Mouse (Mus musculus): ENCODE measurements around the gene Sarm1. TPM values are rescaled to one million over a fixed set of nuclear protein-coding genes. Genes with fewer than 3 reads are reported as not detected.
"Not testable (repeated sequence)": the region's sequence is repeated elsewhere in the genome, so short reads cannot be mapped to it uniquely, and the experiment has no call there.

Sarm1 gene
- total RNA-seq (2021), result 10 to 100 TPM; 55.9 to 59.0 TPM
- long read RNA-seq, full-length matches to known transcripts, result 5 of 11 reads
- long read RNA-seq, partial matches to known transcripts, result 1 of 11 reads
- long read RNA-seq, other reads (novel, unspliced or antisense), result 5 of 11 reads

DNA sequence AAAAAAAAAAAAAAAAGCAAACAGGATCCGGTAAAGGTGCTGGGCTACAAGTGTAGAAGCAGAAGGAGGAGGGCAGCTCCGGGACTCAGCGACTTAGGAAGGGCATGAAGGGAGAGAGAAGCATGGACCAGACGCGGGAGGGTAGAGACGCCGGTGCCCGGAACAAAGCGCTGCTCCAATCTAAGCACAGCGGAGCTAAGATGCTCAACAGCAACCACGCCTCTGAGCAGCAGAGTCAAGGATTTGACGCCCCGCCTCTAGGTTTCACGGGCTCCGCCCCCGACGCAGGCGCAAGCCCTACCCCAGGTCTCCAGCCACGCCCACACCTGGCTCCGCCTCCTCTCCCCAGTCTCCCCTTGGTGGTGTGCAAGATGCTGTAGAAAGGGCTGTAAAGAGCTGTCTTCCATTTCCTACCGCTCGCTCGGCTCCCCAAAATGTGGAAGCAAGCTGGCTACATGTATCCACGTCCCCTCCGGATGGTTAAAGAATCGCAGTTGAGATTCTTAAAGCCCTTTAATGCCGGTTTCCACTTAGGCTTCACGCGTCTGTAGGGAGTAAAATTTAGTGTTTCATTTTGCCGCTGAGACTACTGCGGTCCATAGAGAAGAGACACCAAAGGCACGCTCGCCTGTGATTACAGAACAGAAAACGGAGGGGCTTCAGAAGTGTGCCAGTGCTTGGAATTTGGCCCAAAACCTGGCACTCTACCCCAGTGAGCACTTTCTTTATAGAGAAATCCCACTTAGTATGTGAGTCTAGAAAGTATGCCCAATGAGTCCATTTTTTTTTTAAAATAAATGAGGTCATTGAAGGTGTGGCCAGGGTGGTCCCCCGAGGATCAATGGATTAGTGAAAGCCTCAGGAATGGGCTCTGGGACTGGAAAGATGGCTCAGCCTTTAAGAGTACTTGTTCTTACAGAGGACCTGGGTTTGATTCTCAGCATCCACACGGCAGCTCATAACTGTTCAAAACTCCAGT lies at the start of gene Sarm1:
Sarm1 (minus strand) TSS at position 211 of the 979 bp plus-strand sequence.
- DNase-seq (ENCODE audit: low spot score in 2 of 2), result peak; percentile 95 to 96

DNA sequence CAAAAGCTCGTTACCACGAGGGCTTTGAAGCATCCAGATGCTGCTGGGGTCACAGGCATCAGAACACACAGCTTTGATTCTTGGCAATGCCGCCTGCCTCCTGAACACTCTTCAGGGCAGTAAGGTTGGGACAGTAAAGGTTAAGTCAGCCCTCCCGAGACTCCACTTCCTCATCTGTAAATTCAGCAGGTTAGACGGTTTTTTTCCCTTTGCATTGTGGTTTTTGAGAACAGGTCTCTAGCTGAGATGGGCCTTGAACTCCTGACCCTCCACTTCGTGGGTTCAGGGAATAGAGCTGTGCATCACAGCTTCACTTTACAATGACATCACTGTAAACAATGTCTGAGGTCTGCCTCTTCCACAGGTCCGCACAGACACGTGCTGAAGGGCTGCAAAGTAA lies 47.6 kb upstream of the Sarm1 start:
- DNase-seq (ENCODE audit: low spot score in 2 of 2), result no peak

DNA sequence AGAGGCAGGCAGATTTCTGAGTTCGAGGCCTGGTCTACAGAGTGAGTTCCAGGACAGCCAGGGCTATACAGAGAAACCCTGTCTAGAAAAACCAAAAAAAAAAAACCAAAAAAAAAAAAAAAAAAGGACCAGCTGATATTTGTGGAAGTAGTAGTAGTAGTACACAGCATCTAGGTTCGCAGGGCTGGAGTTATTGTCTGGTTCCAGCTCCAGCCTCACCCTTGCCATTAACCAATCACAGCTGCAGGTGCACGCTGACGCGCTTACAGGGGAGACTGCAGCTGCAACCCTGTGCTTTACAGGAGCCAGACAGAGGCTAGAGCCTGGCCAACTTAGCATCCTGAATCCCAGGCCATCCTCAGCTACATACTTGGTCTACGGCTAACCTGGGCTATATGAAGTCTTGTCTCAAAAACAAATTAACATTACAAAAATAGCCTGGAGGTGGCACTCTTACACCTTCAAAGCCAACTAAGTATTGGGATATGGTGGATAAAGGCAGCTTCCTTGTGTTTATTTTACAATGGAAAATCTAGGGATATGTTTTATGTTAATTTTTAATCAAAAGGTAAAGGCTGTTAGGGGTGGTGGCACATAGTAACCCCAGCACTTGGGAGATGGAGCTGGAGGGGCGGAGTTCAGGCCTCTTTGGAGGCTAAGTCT lies 47.0 kb upstream of the Sarm1 start:
- no peak for DNase-seq (ENCODE audit: low spot score in 2 of 2)

DNA sequence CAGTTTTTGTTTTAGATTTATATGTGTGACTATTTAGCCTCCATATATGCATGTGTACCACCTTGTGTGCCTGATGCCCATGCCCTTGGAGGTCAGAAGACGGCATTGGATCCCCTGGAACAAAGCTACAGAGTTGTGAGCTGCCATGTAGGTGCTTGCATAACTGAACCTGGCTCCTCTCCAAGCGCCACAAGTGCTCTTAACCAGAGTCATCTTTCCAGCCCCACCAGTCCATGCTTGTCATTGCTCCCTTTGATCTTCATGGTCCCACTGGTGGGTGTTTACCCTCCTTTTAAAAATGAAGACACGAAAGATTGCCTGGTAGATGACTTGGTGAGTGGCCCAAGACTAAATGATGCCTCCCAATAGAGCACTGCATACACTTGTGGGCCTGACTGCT lies 42.8 kb upstream of the Sarm1 start:
- DNase-seq (ENCODE audit: low spot score in 2 of 2), result no peak

DNA sequence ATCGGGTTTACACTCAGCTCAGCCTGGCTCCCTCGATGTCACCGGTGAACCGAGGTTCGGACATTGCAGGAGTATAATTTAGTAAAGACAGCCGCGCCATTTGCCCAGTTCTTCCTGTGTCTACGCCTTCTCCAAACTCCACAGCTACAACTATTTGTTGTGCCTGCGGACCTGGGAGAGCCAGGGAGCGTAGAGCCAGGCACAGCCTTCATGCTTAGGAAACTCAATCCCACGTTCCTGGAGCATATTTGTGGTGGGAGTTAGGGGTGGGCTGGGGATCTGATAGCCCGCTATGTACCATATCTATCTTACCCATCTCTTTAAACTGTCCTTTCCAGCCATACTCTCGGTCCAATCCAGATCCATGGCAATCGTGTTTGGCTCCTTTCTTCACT lies 39.1 kb upstream of the Sarm1 start:
- no peak for DNase-seq (ENCODE audit: low spot score in 2 of 2)

DNA sequence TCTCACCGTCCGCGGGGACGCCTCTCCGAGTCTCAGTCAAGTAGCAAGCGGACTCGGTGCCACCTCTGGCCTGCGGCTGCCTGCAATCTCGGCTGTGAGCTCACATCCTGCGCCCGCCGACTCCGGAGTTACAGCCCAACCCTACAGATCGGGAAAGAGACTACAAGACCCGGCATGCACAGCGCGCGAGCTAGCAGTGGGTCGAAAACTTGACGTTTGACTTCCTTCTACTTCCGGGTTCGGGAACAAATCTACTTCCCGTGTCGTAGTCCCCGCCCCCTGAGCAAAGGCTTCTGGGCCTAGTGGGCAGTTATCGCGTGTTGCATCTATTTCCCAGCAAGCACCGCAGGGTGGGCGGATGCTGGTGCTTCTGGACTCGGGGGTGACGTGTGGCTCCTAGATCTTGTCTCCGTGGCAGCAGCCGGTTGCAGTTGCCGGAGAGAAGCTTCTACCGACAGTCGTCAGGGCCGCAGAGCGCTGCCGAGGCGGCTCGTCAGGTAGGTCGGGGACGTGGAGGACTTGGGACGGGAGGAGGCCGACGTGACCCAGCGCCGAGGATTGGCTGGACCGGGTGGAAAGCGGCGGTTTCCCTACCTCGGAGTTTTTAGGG lies 38.6 kb upstream of the Sarm1 start, which contains the start of the genes Tnfaip1 and Ift20:
Tnfaip1 (minus strand) TSS at position 253 of the 610 bp plus-strand sequence.
Ift20 (plus strand) TSS at position 282 of the 610 bp plus-strand sequence.
- peak; percentile 95 to 96 for DNase-seq (ENCODE audit: low spot score in 2 of 2)

DNA sequence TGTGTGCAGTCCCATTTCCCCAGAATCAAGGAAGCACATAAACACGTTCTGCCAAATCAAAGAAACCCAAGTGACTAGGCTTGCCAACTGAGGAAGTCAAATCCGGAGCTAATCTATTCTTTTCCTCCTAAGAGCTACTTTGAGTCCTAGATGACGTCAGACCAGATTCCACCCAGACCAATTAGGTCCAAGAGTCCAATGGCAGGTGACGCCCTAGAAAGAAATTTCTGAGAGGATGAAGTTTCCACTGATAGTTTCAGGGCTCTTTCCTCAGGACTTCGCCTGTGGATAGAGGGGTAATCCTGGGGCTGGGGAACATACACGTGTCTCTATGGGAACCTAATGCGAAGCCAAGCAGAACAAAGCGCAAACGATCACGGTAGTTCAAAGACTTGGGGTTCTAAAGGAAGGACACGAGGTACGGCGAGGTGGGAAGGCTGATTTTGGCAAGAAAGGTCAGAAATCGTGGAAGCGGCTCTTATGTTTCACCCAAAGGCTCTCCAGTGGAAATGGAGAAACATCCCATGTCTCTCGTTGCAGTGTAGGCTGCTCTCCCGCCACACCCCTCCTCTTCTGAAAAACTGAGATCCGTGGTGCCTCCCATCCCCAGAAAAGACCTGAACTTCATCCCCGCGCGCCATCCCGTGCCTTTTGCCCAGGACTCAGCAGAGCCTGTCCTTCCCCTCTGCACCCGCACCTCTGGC lies 38.0 kb upstream of the Sarm1 start:
- no peak for DNase-seq (ENCODE audit: low spot score in 2 of 2)

DNA sequence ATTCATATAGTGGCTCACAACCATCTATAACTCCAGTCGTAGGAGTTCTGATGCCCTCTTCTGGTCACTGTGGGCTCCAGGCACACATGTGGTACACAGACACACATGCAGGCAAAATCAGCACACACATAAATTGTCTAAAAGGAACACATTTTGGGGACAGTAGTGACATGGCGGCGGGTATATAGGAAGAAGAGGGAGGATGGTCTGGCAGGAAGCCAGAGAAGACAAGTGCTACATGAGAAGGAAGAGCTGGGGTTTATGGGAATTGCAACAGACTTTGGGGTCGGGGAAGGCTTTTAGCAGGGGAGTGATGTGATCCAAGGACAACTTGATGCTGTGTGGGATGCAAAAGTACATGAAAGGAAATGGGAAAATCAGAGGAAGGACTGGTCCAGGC lies 37.0 kb upstream of the Sarm1 start:
- DNase-seq (ENCODE audit: low spot score in 2 of 2), result no peak

DNA sequence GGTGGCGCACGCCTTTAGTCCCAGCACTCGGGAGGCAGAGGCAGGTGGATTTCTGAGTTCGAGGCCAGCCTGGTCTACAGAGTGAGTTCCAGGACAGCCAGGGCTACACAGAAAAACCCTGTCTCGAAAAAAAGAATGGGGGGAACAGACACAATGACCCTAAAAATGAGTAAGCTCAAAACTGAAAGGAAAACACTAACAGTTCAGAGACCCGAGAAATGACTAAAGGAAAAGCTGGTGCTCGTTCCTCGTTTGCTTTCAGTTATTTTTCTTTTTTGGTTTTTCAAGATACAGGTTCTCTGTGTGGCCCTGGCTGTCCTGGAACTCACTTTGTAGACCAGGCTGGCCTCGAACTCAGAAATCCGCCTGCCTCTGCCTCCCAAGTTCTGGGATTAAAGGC lies 34.0 kb upstream of the Sarm1 start:
- not testable (repeated sequence) for DNase-seq (ENCODE audit: low spot score in 2 of 2)

DNA sequence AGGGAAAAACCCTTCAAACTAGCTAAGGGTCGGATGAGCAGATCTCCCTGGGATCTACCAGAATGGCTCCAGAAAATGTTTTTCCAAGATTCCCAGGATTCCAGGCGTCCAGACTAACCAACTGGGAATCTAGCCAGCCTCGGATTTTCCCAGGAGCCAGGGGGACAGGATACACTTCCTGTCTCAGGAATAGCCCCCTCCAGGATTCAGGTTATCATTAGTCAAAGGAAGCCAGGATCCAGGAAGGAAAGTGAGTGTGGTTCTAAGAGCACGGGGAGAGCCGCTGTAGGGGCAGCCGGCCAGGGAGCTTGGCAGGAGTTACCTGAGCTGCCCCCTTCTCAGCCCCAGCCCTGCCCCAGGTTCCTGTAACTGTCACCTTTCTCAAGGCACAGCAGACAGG lies 33.5 kb upstream of the Sarm1 start:
- no peak for DNase-seq (ENCODE audit: low spot score in 2 of 2)

DNA sequence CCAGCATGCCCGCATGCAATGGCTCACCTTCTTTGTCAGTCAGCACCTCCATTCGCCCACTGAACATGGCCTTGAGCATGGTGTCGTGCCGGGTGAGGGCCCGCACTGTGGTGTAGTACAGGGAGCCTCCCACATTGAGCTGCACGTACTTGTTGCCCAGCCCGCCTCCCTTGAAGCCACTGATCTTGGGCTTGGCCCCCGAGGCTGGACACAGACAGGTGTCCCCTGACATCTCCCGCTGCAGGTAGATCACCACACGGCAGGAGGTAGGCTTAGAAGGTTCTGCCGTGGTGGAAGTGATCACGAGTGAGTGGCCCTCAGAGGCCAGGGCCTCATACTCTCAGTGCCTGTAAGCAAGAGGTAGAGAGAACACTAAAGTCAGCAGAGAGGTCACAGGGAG lies 32.4 kb upstream of the Sarm1 start:
- no peak for DNase-seq (ENCODE audit: low spot score in 2 of 2)

DNA sequence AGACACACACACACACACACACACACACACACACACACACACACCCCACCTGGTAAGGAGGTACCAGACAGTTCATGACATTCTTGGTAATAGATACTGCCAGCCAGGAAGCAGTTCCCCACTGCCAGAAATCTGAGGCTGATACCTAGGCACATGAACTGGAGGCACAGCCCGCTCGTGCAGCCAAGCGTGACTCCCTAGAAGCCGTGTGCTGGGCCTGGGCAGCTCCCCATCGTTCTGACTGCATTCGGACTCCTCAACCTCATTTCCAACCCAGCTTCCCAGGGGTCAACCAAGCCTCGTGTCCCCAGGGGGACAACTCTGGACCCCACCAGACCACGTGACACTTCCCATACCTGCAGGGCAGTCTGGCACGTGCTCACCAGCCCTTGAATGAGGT lies 31.2 kb upstream of the Sarm1 start:
- no peak for DNase-seq (ENCODE audit: low spot score in 2 of 2)

DNA sequence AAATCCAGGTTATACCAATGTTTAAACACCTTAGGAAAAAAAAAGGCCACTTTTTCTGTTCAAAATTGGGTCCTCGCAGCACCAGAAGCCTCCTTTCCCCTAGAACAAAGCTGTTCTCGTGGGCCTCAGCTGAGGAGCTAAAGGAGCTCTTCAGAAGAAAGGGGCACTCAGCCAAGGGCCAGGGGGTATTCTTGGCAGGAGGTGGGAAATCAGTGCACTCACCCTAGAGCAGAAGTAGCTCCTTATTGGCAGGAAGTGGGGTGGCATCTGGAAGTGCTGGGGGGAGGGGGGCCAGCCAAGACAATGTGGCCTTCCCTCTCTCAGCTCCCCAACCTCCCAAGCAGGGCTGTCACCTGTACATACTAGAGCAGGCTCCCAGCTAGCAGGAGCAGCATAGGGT lies 27.3 kb upstream of the Sarm1 start:
- DNase-seq (ENCODE audit: low spot score in 2 of 2), result no peak

DNA sequence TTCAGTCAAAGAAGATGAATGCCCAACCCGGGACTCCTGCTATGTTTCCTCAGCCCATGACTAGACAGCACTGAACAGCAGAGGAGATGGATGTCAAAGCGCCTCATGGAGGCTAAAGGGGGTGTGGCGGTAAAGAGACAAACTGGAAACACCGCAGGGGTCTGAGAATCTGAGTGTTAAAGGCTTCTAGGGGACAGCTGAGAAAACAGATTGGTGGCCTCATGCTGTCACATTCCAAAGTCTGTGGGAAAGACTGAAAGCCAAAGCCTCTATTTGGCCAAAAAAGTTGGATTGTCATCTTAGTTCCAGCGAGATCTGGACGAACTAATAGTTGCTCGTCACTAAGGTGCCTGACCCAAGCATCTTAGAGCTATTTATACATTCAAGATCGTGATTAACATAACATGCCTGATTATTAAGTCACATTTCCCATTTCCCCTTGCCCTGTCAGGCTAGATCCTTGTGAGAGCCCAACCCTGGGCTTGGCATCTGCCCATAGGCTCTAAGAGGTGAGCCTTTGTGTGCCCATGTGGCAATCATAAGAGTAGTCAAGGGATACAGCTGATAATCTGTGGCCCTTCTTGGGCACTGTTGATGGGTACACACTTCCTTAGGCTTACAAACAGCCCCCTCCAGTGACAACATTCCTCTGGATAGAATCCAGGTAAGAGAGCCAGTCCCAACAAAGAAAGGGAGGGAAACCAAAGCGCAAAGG lies 25.8 kb upstream of the Sarm1 start:
- no peak for DNase-seq (ENCODE audit: low spot score in 2 of 2)

DNA sequence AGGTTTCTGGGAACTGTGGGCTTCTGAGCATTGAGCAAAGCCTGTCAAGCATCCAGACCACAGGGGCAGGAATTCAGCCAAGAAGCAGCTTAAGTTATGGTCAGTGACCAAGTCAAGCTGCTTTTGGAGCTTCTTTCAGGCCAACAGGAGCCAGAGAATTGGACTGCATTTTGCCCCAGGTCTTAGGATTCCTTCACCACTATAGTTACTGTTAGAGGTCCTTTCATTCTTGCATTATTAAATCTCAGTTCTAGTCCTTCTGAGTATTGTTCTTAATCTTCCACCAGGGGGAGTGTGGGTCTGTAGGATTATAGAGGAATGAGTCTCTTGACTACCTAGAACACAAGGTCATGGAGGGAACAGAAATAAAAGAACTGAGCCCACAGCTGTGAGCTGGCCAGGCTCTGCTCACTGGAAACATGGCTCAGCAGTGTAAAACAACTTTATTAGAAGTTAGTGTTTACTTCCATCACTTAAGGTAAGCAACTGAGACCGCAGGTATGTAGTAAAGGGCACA lies 25.0 kb upstream of the Sarm1 start:
- DNase-seq (ENCODE audit: low spot score in 2 of 2), result no peak

DNA sequence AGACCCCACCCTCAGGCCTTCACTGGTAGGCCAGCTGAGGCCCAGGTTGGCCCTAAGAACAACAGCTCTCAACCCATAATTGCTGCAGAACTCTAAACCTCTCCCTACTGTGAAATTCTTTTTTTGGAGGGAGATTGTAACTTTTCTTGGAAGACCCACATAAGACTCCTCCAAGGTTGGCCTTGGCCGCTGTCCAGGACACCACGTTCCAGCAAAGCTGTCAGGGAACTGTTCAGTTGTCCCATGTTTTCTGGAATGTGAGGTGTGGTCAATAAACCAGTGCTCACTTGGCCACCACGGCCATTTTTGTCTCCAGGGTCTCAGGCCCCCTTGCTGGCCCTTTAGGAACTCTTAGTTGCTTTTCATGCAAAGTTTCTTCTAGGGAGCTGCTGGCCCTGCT lies 24.3 kb upstream of the Sarm1 start:
- no peak for DNase-seq (ENCODE audit: low spot score in 2 of 2)

DNA sequence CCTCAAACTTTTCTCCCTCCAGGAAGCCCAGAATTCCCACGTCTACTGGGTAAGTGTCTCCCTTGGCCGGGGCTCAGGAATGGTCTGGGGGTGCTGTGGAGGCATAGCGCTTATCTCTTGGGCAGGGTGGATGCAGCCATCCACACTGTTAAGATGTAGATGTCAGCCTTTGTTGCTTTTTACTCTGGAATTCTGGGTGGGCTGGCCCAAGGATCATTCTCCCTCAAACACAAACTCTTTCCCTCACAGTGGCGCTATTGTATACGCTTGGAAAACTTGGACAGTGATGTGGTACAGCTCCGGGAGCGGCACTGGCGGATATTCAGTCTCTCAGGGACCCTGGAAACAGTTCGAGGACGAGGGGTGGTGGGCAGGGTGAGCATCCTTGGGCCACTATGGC lies 21.4 kb upstream of the Sarm1 start:
- DNase-seq (ENCODE audit: low spot score in 2 of 2), result no peak

DNA sequence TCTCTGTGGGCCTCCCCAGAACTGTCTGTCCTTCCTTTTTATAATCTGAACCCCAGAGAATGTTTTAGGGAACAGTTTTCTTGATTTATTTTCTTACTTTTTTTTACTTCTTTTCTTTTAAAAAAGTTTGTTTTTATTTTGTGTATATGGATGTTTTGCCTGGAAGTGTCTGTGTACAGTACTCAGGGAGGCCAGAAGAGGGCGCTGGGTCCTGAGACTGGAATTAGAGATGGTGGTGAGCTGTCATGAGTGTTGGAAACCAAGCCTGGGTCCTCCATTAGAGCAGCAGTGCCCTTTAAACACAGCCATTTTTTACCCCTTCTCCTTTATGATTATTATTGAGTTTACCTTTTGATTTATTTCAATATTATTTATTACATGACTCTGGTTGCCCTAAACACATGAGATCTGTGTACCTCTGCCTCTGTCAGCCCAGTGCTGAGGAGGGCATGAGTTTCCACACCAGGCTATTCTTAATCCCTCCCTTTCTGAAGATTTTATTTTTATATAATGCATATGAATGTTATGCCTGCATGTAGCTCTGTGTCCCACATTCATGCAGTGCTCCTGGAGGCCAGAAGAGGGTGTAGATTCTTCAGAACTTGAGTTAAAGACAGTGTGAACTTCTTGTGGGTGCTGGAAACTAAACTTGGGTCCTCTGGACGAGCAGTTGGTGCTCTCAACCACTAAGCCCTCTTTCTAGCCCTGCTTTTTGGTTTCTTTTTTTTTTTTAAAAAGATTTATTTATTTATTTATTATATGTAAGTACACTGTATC lies 18.2 kb upstream of the Sarm1 start:
- DNase-seq (ENCODE audit: low spot score in 2 of 2), result no peak

DNA sequence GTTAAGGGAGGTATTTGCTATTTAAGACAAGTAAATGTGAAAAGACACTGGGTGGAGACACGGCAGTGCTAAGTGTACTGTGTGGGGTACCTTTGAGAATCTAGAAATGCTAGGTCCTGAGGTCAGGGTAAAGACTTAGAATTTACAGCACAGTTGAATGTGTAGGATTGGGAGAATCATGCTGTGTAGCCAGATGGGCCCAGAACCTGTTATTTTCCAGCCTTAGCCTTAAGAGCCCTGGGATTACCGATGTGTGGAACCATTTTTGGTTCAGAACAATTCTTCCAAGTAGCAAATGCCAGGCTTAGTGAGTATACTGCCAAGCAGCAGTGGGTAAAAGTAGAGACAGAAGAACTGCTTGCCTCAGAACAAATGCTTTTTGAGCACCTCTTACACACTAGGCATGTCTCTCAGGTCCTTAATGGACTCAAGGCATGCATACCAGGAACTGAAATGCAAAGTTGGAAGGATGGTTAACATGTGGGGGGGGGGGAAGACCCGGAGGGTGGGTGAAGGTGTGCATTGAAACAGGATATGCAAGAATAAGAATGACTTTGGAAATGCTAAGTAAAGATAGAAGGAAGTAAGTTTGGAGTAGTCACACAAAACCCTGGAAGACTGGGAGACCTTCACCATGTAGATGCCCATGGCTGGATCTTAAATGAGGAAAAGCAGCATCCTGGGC lies 15.7 kb upstream of the Sarm1 start:
- DNase-seq (ENCODE audit: low spot score in 2 of 2), result no peak

Data from layer of hippocampus, postnatal 10 days (tissue).